Mouse (Mus musculus) embryonic facial prominence, embryonic 14.5 days (tissue): ENCODE measurements at regions not wholly inside any gene's neighbourhood (a gene's known extent, or its start where the extent isn't known, plus 50 kb on each side); places are given as distances from the start of the nearest gene placed in this dataset.

Experiments used
- ATAC-seq: fragments of 200-750 bp; cut with Nextera tagmentation; 2 replicates; pipeline ENCODE4 v1.8.0; 2017; ENCODE audit warnings: low read depth, moderate number of reproducible peaks, moderate TSS enrichment
- DNase-seq: peaks from one replicate; pipeline ENCODE4 v3.0.0-alpha.2; 2015; ENCODE audit warnings: low spot score
- H3K27ac ChIP-seq: fragments of 300-500 bp; sonication (generic); replicated peaks from 2 replicates; pipeline ENCODE4 v1.5.1; 2014; ENCODE audit warnings: low read depth, mild to moderate bottlenecking, low read length, moderate library complexity
- H3K27me3 ChIP-seq: fragments of 300-500 bp; sonication (generic); replicated peaks from 2 replicates; pipeline ENCODE4 v1.6.1; 2014; ENCODE audit warnings: low read length; ENCODE audit not compliant: control insufficient read depth, insufficient read depth
- H3K36me3 ChIP-seq: fragments of 300-500 bp; sonication (generic); 2 replicates; pipeline ENCODE4 v1.6.1; 2014; ENCODE audit warnings: low read length, mixed read lengths; ENCODE audit not compliant: control insufficient read depth, insufficient read depth
- H3K4me1 ChIP-seq: fragments of 300-500 bp; sonication (generic); 2 replicates; pipeline ENCODE4 v1.6.1; 2014; ENCODE audit warnings: antibody characterized with exemption, low read length; ENCODE audit not compliant: control insufficient read depth, insufficient read depth
- H3K4me2 ChIP-seq: fragments of 300-500 bp; sonication (generic); 2 replicates; pipeline ENCODE4 v1.6.1; 2014; ENCODE audit warnings: low read depth, mild to moderate bottlenecking, low read length, moderate library complexity, mixed read lengths
- H3K4me3 ChIP-seq: fragments of 300-500 bp; sonication (generic); 2 replicates; pipeline ENCODE4 v1.5.1; 2014; ENCODE audit warnings: low read depth, mild to moderate bottlenecking, low read length
- H3K9ac ChIP-seq: fragments of 300-500 bp; sonication (generic); 2 replicates; pipeline ENCODE4 v1.6.1; 2014; ENCODE audit warnings: low read depth, mild to moderate bottlenecking, low read length, moderate library complexity, mixed read lengths
- H3K9me3 ChIP-seq: fragments of 300-500 bp; sonication (generic); 2 replicates; pipeline ENCODE4 v1.6.1; 2016; ENCODE audit warnings: low read length; ENCODE audit not compliant: control insufficient read depth
- WGBS: fragments of 180-500 bp; shearing (Covaris S2); extraction: QIAGEN DNeasy Blood & Tissue Kit; methylation state at CpG from one replicate; pipeline ENCODE4 v1.1.7; 2014; 5-methylcytosine and 5-hydroxymethylcytosine counted together

DNA sequence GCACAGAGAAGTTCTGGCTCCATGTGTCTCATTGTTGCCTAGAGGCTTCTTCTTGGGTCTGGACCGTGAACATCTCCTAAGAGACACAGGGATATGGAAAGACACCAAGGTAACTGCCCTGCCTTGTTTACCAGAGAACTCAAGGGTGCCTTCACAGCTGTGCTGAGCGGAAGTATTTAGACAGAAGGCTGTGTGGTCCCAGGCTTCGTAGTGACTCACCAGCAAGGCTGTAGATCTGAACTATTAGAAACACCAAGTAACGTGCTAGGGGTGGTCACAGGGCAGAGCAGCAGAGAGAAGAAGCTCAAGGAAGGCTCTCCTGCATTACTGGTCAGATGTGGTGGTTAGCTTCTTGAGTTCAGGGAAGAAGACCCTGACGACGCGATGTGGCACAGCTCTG, 51.6 kb upstream of the Lpp start:
- Histone ChIP-seq H3K4me3 (no peak overlapping the region), H3K4me1 (0 out of 2 replicates have a peak, but pooled peaks cover 6% of the 10 kb centered on the region), H3K27me3 (no peaks in the 10 kb centered on the region), H3K4me2 (no peak overlapping the region), H3K27ac (no peak overlapping the region), H3K36me3 (no peaks in the 10 kb centered on the region), H3K9me3 (no peaks in the 10 kb centered on the region), H3K9ac (no peak overlapping the region)
- DNase-seq, result no peak
- ATAC-seq, result no peak
- WGBS, result 85% methylated on average over 7 of the region's 7 CpGs

DNA sequence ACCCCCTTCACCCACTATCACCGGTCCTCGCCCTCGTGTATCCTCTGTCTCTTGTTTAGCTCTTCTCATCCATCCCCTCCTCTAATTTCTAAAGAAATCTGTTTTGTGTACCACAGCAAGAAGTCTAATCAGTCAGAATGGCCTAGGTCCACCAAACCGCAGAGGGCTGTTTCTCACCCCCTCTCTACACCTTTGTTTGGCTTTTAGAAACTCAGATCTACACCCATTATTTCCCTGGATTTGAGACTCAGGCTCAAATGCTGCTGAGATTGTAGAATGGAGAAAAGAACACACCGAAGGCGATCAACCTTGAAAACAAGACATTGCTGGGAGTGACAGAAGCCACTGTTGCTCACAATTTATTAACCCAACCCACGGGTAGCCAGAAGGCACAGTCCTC, 52.7 kb upstream of the Lpp start:
- no peak overlapping the region for H3K4me3 ChIP-seq
- H3K9me3 ChIP-seq, result no peaks in the 10 kb centered on the region
- no peak for DNase-seq
- H3K27me3 ChIP-seq, result no peaks in the 10 kb centered on the region
- H3K9ac ChIP-seq, result no peak overlapping the region
- H3K36me3 ChIP-seq, result no peaks in the 10 kb centered on the region
- no peak overlapping the region for H3K4me2 ChIP-seq
- 78% methylated on average over 7 of the region's 7 CpGs for WGBS
- no peak overlapping the region for H3K27ac ChIP-seq
- no peak for ATAC-seq
- 0 out of 2 replicates have a peak, but pooled peaks cover 6% of the 10 kb centered on the region for H3K4me1 ChIP-seq

DNA sequence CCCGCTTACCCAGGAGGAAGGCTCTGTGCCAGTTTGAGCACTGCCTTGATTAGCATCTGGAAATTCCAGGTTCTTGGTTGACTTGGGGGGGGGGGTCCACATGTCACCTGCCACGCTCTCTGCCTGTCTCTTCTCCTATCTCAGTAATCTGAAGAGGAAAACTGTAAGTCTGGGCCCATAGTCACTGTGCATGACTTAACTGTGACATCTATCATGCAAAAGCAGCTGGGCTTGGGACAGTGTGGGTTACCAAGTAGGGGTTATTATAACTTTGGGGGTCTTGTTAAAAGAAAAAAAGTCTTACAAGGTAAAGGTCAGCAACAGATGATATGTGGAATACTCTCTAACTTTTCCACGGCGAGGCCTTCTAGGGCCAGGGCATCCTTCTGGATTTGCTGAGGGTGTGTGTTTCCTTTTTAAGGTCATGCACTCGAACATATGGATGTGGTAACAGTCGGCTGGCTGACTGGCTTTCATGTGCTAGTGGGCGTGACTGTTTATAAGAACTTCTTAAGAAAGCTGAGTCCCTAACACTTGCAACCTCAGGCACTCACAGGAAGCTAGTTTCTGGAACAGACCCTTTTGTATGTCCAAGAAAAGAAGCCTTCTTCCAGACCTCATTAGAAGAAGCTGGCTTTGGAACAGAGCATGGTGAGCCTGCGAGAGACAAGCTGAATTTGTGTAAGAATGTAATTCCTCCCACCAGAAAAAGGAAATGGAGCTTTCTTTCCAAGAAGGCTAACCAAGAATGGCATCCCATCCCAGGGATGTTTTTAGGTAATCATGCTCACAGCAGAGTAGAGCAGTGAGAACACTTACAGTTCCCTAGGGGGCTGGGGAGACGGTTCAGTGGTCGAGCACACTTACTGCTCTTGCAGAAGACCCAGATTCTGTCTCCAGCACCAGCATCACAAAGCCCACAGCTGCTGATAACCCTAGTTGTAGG, 53.7 kb upstream of the Lpp start:
- 32% methylated on average over 10 of the region's 10 CpGs for WGBS
- peak; percentile 84 for DNase-seq

DNA sequence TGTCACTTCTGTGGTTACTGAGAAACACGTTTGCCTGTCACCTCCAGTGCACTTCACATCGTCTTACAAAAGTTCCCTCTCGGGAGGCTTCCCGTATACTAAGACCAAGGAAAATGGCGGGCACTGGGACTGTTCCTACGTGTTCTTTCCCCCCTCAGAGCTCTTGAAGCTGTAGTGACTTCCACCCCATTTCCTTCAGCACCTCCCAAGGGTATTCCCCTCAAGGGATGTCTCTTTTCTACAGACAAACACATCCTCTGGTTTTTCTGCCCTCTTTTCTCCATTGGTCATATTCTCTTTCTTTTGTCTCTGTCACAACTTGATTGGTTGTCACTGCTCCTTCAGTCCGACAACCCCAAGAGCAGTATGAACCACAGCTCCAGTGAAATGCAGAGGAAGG, 54.9 kb upstream of the Lpp start:
- H3K27ac ChIP-seq, result no peak overlapping the region
- H3K9me3 ChIP-seq, result no peaks in the 10 kb centered on the region
- H3K4me3 ChIP-seq, result no peak overlapping the region
- H3K4me1 ChIP-seq, result 0 out of 2 replicates have a peak, but pooled peaks cover 6% of the 10 kb centered on the region
- no peaks in the 10 kb centered on the region for H3K36me3 ChIP-seq
- no peak for DNase-seq
- H3K4me2 ChIP-seq, result no peak overlapping the region
- no peaks in the 10 kb centered on the region for H3K27me3 ChIP-seq
- no peak overlapping the region for H3K9ac ChIP-seq
- WGBS, result 84% methylated on average over 7 of the region's 7 CpGs
- ATAC-seq, result no peak

More for the DNA sequence above, 53.7 kb upstream of the Lpp start:
- Histone ChIP-seq H3K27me3 (no peaks in the 10 kb centered on the region), H3K36me3 (no peaks in the 10 kb centered on the region), H3K4me2 (no peak overlapping the region), H3K27ac (no peak overlapping the region), H3K9ac (no peak overlapping the region), H3K9me3 (no peaks in the 10 kb centered on the region), H3K4me3 (no peak overlapping the region), H3K4me1 (0 out of 2 replicates have a peak, but pooled peaks cover 6% of the 10 kb centered on the region)
- ATAC-seq, result no peak

DNA sequence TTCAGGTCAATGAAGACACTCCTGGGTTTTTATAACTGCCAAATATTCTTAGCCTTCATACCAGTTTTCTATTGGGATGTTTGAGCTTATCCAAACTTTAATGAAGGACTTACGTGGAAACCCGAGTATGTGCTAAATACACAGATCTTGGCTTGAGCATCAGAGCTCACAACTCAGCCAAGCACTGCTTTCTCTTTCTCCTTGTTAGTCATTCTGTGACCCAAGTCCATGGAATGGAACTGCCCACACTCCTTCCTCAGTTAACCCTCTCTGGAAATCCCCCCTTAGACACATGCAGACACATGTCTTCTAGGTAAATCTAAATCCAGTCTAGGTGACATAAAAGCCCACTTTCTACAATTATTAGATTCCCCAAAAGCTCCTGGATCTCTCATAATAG, 58.9 kb upstream of the Lpp start:
- H3K4me1 ChIP-seq, result no peaks in the 10 kb centered on the region
- no peak overlapping the region for H3K4me3 ChIP-seq
- H3K27ac ChIP-seq, result no peak overlapping the region
- H3K27me3 ChIP-seq, result no peaks in the 10 kb centered on the region
- DNase-seq (peak; percentile 39), ATAC-seq (no peak)
- 61% methylated on average over 2 of the region's 2 CpGs for WGBS
- no peaks in the 10 kb centered on the region for H3K9me3 ChIP-seq
- no peaks in the 10 kb centered on the region for H3K36me3 ChIP-seq
- no peak overlapping the region for H3K4me2 ChIP-seq
- H3K9ac ChIP-seq, result no peak overlapping the region

DNA sequence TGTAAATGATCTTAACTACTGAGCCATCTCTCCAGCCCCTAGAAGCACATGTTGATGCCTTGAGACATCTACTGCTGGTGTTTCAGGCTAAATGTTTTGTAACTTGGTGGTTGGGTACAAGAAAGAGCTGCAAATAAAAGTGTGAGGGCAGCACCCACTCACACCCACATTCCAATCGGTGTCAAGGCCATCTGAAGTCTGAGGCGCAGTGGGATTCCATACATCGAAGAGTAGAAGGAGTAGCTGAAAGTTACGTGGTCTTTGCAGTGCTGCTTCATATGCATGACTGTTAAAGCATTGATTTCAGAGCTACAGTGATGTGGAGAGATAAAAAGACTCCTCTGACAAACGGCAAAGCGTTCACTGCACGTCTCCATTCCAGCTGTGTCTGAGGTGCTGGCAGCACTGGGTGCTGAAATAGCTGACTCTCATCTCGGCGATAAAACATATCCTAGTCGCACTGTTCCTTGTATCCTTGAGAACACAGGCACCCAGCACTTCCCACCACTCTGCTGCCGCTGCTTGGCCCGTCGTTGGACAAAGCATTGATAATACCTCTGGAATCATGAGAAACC, 61.8 kb upstream of the Lpp start:
- H3K27me3 ChIP-seq, result no peaks in the 10 kb centered on the region
- H3K4me1 ChIP-seq, result no peaks in the 10 kb centered on the region
- 88% methylated on average over 13 of the region's 13 CpGs for WGBS
- no peak overlapping the region for H3K9ac ChIP-seq
- no peaks in the 10 kb centered on the region for H3K36me3 ChIP-seq
- no peak overlapping the region for H3K27ac ChIP-seq
- no peaks in the 10 kb centered on the region for H3K9me3 ChIP-seq
- DNase-seq (no peak), ATAC-seq (no peak)
- H3K4me2 ChIP-seq, result no peak overlapping the region
- no peak overlapping the region for H3K4me3 ChIP-seq

DNA sequence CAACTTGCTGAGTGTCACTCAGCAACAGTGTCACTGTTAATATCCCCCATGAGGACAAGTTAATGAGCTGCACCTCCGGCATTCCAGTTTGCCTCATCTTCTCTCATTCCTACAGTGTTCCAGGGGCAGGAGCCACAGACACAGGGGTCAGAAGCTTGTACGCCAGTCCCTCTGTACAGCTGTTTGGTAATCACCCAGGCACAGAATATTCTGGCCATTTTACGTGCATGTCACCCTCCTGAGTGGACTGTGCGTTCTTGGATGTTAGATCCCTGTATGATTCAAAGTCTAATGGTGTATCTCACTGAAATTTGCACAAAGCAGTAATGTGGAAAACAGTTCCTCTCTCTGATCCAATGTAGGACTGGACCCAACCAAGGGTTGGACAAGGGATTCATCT, 66.7 kb upstream of the Lpp start:
- DNase-seq (no peak), ATAC-seq (no peak)
- H3K27me3 ChIP-seq, result no peaks in the 10 kb centered on the region
- H3K36me3 ChIP-seq, result no peaks in the 10 kb centered on the region
- 76% methylated on average over 4 of the region's 4 CpGs for WGBS
- no peak overlapping the region for H3K27ac ChIP-seq
- H3K4me2 ChIP-seq, result no peak overlapping the region
- H3K4me3 ChIP-seq, result no peak overlapping the region
- no peaks in the 10 kb centered on the region for H3K4me1 ChIP-seq
- H3K9me3 ChIP-seq, result no peaks in the 10 kb centered on the region
- H3K9ac ChIP-seq, result no peak overlapping the region

DNA sequence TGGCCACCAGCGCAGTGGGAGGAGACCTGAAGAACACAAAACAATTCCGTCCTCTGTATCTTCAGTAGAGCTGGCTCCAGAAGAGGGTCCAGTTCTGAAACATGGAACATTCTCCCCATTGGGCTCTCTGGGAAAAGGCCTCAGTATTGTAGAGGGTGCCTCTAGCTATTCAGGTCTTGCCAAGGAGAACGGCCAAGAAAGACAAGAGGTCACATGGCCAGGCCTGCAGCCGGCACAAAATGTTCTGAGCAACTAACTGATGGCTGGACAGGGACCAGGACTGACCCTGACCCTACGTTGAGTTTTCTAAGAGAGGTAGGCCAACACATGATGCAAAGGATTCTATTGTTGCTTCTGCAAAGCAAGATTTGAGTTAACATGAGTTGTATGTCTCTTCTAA, 67.3 kb upstream of the Lpp start:
- ATAC-seq, result no peak
- no peaks in the 10 kb centered on the region for H3K9me3 ChIP-seq
- no peaks in the 10 kb centered on the region for H3K4me1 ChIP-seq
- H3K4me2 ChIP-seq, result no peak overlapping the region
- H3K4me3 ChIP-seq, result no peak overlapping the region
- no peaks in the 10 kb centered on the region for H3K36me3 ChIP-seq
- no peak overlapping the region for H3K9ac ChIP-seq
- WGBS, result 94% methylated on average over 5 of the region's 5 CpGs
- no peak overlapping the region for H3K27ac ChIP-seq
- H3K27me3 ChIP-seq, result no peaks in the 10 kb centered on the region
- no peak for DNase-seq
